Mouse (Mus musculus) layer of hippocampus, adult 6 months (tissue): ENCODE results near the gene Dnaaf2. TPM values are rescaled to one million over a fixed set of nuclear protein-coding genes. Genes with fewer than 3 reads are reported as not detected.

ENCODE experiments used
- long read RNA-seq, 2 experiments: library from polyadenylated mRNA; unstranded; transcript quantifications; one replicate each; pipeline ENCODE4 v2.0.0; 2019 to 2020
- microRNA-seq: library from miRNA; unstranded; fragments of <30 nt; microRNA quantifications from one replicate; pipeline ENCODE4 v1.2.0, GENCODE M21; 2020
- polyA plus RNA-seq: library from polyadenylated mRNA; unstranded; fragments of <200 nt; fragmentation: Nextera tagmentation; gene quantifications from 2 replicates; pipeline ENCODE4 v1.2.3, GENCODE M21; 2021

Gene Dnaaf2
- 5.2 and 7.0 TPM in 2 replicates for polyA plus RNA-seq
- long read RNA-seq, experiment 1, transcript Dnaaf2-201 (3 exons, 3,390 nt), result major isoform, 26 of 27 reads
- long read RNA-seq, experiment 1, partial matches to known transcripts, result 0 of 27 reads
- long read RNA-seq, experiment 1, other reads (novel, unspliced or antisense), result 1 of 27 reads
- long read RNA-seq, experiment 2, transcript Dnaaf2-201 (3 exons, 3,390 nt), result major isoform, 56 of 58 reads
- long read RNA-seq, experiment 2, partial matches to known transcripts, result 0 of 58 reads
- long read RNA-seq, experiment 2, other reads (novel, unspliced or antisense), result 2 of 58 reads

DNA sequence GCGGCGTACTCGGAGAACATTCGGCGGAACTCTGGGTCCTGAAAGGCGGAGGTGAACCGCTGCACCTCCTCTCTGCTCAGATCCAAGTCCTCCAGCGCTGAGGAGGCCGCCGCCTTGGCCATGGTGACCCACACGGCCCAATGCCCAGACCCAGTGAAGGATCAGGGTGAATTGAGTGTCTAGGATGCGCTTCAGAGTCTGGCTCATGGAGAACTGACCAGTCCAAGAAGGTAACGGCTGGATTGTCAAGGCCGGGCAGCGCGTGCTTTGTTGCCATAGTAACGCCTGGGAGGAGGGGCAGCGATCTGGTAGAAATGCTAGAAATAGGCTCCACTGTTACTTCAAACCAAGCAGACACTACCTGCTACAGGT is at the start of gene Dnaaf2:
Gene Dnaaf2, minus strand, starts transcription at position 266 of the 372 bp plus-strand sequence.

DNA sequence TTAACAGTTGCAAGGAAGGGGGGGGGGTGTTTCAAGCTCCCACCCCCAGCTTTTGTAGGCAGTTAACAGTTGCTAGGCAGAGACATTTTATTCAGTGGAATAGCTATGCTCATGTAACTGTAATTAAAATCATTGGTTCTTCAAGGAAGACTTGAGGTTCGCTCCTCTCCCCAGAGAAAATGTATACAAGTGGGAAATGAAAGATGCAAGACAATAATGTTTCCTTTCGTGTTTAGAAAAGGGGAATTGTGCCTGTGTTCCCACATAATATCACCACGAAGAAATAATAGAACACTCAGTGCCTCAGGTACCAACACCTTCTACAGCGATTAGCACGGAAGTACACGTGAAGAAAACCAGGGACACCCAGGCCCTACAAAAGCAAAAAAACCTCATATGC is 42.6 kb upstream of the Dnaaf2 start, which contains the start of gene Klhdc1:
Gene Klhdc1, plus strand, starts transcription at position 301 of the 400 bp plus-strand sequence.

DNA sequence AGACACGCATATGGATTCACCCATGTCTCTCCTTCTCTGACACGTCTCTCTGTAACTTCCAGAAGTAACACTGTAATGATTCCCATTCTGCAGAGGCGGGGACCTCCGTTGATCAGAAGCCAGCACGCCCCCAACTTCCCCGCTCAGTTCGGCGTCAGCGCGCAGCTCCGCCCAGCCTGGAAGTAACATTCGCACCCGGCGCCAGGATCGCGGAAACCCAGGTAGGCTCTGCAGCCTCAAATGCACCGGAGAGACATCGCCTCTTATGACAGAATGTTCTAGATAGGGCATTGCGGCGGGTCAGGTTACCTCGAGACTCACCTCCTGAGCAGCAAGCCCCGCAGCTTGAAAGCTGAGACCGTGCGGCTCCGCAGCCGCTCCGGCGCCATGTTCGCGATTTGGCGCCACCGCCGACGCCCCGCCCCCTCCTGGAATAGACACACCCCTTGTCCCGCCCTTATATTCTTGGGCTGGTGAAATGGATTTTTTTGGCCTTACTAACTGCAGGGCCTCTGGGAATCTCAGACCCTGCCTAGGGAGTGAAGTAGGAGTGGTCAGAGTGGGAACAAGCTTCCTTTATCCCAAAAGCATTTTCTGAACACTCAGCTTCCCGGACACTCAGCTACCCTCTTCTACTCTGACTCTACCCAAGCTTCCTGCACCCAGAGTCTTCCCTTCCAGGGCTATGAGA is 29.7 kb upstream of the Dnaaf2 start, which contains the start of gene Pole2:
Gene Pole2, minus strand, starts transcription at position 420 of the 691 bp plus-strand sequence.

DNA sequence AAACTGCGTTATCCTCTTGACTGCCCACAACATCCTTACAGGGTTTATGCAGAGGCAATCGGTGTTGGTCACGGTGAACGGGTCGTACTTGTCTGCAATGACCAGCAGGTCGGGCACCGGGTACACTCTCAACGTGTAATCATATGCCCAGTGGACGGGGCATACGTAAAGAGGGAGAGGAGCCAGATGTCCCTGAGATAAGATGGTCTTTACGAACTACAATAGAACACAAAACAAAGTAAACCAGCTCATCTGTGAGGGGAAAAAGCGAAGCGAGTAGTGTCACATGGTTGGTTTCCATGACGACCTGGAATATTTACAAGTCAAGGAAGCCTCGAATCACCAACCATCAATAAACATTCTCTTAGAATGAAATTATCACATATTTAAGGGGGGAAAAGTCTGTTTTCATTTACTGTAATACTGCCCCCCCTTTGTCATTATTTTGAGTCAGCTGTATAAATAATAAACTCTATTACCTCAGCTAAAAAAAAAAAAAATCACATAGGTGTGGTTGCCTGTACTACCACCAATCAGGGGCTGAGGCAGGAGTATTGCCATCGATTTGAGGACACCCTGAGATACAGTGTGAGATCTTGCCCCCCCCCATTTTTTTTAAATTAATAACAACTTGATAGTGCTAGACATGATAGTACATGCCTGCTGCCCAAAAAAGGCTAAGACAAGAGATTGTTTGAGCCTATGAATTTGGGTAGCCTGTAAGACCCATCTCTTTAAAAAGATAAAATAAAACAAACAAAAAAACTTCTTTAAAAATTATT is 6.0 kb upstream of the Dnaaf2 start, which contains the start of gene Gm49384:
Gene Gm49384, minus strand, starts transcription at position 216 of the 782 bp plus-strand sequence.

DNA sequence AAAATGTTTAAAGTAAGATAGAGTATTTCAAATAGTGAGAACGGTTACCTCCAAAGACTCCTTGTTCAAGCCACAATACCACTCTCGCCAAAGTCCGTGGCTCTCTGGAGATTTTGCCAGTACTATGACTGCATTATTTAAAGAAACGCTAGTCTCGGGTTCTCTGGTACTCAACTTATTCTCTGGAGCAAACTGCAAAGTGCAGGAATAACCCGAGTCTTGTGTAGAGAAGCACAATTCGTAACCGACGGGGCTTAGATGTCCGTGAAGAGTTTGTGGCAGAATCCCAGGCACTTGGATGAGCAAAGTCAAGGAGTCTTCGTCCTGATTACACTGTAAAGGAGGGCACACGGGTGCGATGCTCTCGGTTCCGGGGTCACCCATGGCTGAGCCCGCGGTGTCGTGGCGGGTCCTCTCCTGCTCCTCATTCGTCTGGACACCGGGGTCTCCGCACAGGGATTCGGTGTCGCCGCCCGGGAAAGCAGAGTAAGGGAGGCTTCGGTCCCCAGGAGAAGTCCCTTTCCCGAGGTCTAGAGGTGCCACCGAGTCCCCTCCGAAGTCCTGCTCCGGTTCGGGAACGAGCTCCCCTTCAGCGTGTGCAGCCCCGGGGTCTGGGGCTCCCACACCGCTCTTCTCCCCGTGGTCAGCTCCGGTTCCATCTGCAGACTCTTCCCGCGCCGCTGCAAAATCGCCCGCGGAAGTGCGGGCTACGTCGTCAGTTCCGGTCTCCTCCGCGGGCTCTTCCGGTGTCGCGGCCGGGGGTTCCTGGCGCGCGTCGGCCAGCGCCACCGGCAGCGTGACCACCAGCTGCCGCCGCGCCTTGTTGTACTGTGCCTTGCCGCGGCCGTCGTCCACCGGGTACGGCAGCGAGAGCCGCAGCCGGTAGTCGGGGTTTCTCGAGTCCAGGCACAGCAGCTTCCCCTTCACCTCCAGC is 1.5 kb downstream of the Dnaaf2 start, which contains the start of gene Gm49383:
Gene Gm49383, minus strand, starts transcription at position 661 of the 934 bp plus-strand sequence.

GRCm38 (mm10) chr12:69183583-69184308 is 14.5 kb downstream of the Dnaaf2 start, which contains the start of the genes Rpl36al and Mgat2:
Gene Rpl36al (minus strand): TSS chr12:69184083.
Gene Mgat2 (plus strand): TSS chr12:69184157.

GRCm38 (mm10) chr12:69168461-69169106 is 29.6 kb downstream of the Dnaaf2 start, which contains the start of gene Lrr1:
Gene Lrr1 (plus strand): TSS chr12:69168814.

DNA sequence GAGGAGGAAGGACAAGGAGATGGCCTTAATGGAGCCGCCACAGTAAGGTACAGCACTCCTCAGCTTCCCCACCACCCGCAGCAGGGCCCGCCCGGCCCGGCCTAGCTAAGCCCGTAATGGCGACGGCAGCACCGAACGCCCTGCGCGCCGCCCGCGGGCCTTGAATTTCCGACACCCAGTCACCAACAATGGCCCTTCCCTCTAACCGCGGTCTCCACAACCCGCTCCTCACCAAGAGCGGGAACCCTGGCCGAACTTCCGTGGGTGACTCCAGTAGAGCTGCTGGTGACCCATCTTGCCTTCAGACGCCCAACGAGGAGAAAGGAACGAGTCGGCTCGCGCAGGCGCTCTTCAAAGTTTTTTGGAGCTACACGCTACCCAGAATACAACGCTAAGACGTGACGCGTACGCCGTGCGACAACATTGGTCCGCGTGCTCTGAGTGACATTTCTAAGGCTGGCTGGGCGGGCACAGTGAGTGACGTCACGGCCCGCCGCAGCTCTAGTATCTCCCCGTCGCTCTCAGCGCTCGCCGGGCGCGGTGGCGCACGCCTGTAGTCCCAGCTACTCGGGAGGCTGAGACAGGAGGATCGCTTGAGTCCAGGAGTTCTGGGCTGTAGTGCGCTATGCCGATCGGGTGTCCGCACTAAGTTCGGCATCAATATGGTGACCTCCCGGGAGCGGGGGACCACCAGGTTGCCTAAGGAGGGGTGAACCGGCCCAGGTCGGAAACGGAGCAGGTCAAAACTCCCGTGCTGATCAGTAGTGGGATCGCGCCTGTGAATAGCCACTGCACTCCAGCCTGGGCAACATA is 39.3 kb downstream of the Dnaaf2 start, which contains the start of gene Rps29:
Gene Rps29, minus strand, starts transcription at position 422 of the 813 bp plus-strand sequence.

Small RNA genes lying within 50 kb of the gene (microRNA-seq; reads per million reads assigned to microRNA genes)
- gene Gm47287 (not detected), gene Gm47295 (1.1 reads per million)

Other genes starting within 250 kb of the Dnaaf2 start
- gene Rps29, start 39.2 kb downstream of the Dnaaf2 start, polyA plus RNA-seq, result 7,577 and 7,931 TPM in 2 replicates
- gene Lrr1, start 29.6 kb downstream of the Dnaaf2 start, polyA plus RNA-seq, result 0.16 TPM in 1 of 2 replicates, not detected in the other
- gene Rpl36al, start 14.3 kb downstream of the Dnaaf2 start, polyA plus RNA-seq, result 696 and 750 TPM in 2 replicates
- gene Mgat2, start 14.3 kb downstream of the Dnaaf2 start, polyA plus RNA-seq, result 37.3 and 37.7 TPM in 2 replicates
- 2.6 and 3.3 TPM in 2 replicates for gene Gm49383, start 1.3 kb downstream of the Dnaaf2 start, polyA plus RNA-seq
- gene Gm49384, start 5.8 kb upstream of the Dnaaf2 start, polyA plus RNA-seq, result 1.2 and 2.5 TPM in 2 replicates
- 0.28 and 0.60 TPM in 2 replicates for gene Pole2, start 29.8 kb upstream of the Dnaaf2 start, polyA plus RNA-seq
- gene Klhdc1, start 42.7 kb upstream of the Dnaaf2 start, polyA plus RNA-seq, result 24.0 and 31.1 TPM in 2 replicates
- 113 and 121 TPM in 2 replicates for gene Klhdc2, start 98.3 kb upstream of the Dnaaf2 start, polyA plus RNA-seq
- 22.6 and 26.2 TPM in 2 replicates for gene Nemf, start 158.7 kb upstream of the Dnaaf2 start, polyA plus RNA-seq
- 11.7 and 12.5 TPM in 2 replicates for gene Arf6, start 173.7 kb upstream of the Dnaaf2 start, polyA plus RNA-seq
- gene Gm9887, start 174.0 kb upstream of the Dnaaf2 start, polyA plus RNA-seq, result 0.70 and 1.0 TPM in 2 replicates